Mouse (Mus musculus) kidney, postnatal 0 days (tissue): ENCODE measurements at regions not wholly inside any gene's neighbourhood (a gene's known extent, or its start where the extent isn't known, plus 50 kb on each side); places are given as distances from the start of the nearest gene placed in this dataset.
"Not testable (repeated sequence)": the region's sequence is repeated elsewhere in the genome, so short reads cannot be mapped to it uniquely, and the experiment has no call there.

Source experiments
- ATAC-seq: fragments of 200-750 bp; cut with Nextera tagmentation; replicated peaks from 2 replicates; pipeline ENCODE4 v1.8.0; 2017; ENCODE audit warnings: low read depth, moderate number of reproducible peaks, moderate TSS enrichment, moderate library complexity; ENCODE audit not compliant: low FRiP score
- DNase-seq: peaks from one replicate; pipeline ENCODE4 v3.0.0-alpha.2; 2016; ENCODE audit warnings: low spot score
- H3K27ac ChIP-seq: fragments of 300-500 bp; sonication (generic); 2 replicates; pipeline ENCODE4 v1.5.1; 2014; ENCODE audit warnings: mild to moderate bottlenecking
- H3K27me3 ChIP-seq: fragments of 300-500 bp; sonication (generic); 2 replicates; pipeline ENCODE4 v1.6.1; 2014; ENCODE audit warnings: low read length, mixed read lengths; ENCODE audit not compliant: insufficient read depth
- H3K36me3 ChIP-seq: fragments of 300-500 bp; sonication (generic); 2 replicates; pipeline ENCODE4 v1.6.1; 2014; ENCODE audit warnings: low read length, mixed read lengths; ENCODE audit not compliant: insufficient read depth
- H3K4me1 ChIP-seq: fragments of 300-500 bp; sonication (generic); replicated peaks from 2 replicates; pipeline ENCODE4 v1.6.1; 2014; ENCODE audit warnings: antibody characterized with exemption, low read length, mixed read lengths; ENCODE audit not compliant: insufficient read depth
- H3K4me2 ChIP-seq: fragments of 300-500 bp; sonication (generic); 2 replicates; pipeline ENCODE4 v1.6.1; 2014; ENCODE audit warnings: mild to moderate bottlenecking, low read length, moderate library complexity, mixed read lengths
- H3K4me3 ChIP-seq: fragments of 300-500 bp; sonication (generic); replicated peaks from 2 replicates; pipeline ENCODE4 v1.5.1; 2014; ENCODE audit warnings: low read depth, low read length
- H3K9ac ChIP-seq: fragments of 300-500 bp; sonication (generic); 2 replicates; pipeline ENCODE4 v1.6.1; 2014; ENCODE audit warnings: low read depth, low read length
- H3K9me3 ChIP-seq: fragments of 300-500 bp; sonication (generic); replicated peaks from 2 replicates; pipeline ENCODE4 v1.6.1; 2016; ENCODE audit warnings: low read length, inconsistent platforms, mixed read lengths
- CTCF ChIP-seq: IDR thresholded peaks from 2 replicates; pipeline ENCODE4 v1.5.1; 2016; ENCODE audit warnings: antibody characterized with exemption, low read depth, mild to moderate bottlenecking, moderate library complexity
- WGBS: fragments of 180-500 bp; shearing (Covaris S2); extraction: QIAGEN DNeasy Blood & Tissue Kit; methylation state at CpG from one replicate; pipeline ENCODE4 v1.1.7; 2014; 5-methylcytosine and 5-hydroxymethylcytosine counted together

- Histone ChIP-seq H3K4me2 (no peak overlapping the region), H3K36me3 (no peaks in the 10 kb centered on the region), H3K4me1 (no peaks in the 10 kb centered on the region), H3K9ac (no peak overlapping the region), H3K27ac (no peak overlapping the region), H3K9me3 (no peaks in the 10 kb centered on the region), H3K27me3 (no peaks in the 10 kb centered on the region), H3K4me3 (no peak overlapping the region)
- DNase-seq (no peak), ATAC-seq (no peak)
- no peak for TF ChIP-seq CTCF
Measured at GRCm38 (mm10) chr13:85083742-85084141, 105.5 kb upstream of the Ccnh start.

- Histone ChIP-seq H3K36me3 (no peaks in the 10 kb centered on the region), H3K4me3 (no peak overlapping the region), H3K27me3 (no peaks in the 10 kb centered on the region), H3K9ac (no peak overlapping the region), H3K9me3 (no peaks in the 10 kb centered on the region; the same call in 1 of the 2 replicates), H3K4me2 (no peak overlapping the region), H3K27ac (no peak overlapping the region), H3K4me1 (no peaks in the 10 kb centered on the region)
- DNase-seq (no peak), ATAC-seq (no peak)
- 88% methylated on average over 7 of the region's 7 CpGs for WGBS
- no peak for TF ChIP-seq CTCF
Measured at GRCm38 (mm10) chr13:85096174-85096573, 93.0 kb upstream of the Ccnh start.

GRCm38 (mm10) chr13:85123309-85123708 is 65.9 kb upstream of the Ccnh start:
- 90% methylated on average over 2 of the region's 2 CpGs for WGBS
- no peaks in the 10 kb centered on the region for H3K9me3 ChIP-seq

GRCm38 (mm10) chr13:85126573-85127547 is 62.3 kb upstream of the Ccnh start:
- ATAC-seq, result peak; percentile 100

More at GRCm38 (mm10) chr13:85123309-85123708, 65.9 kb upstream of the Ccnh start:
- no peak for TF ChIP-seq CTCF
- Histone ChIP-seq H3K27ac (no peak overlapping the region), H3K4me1 (no peaks in the 10 kb centered on the region), H3K4me2 (no peak overlapping the region), H3K36me3 (no peaks in the 10 kb centered on the region), H3K27me3 (no peaks in the 10 kb centered on the region), H3K4me3 (no peak overlapping the region), H3K9ac (no peak overlapping the region)
- no peak for ATAC-seq
- no peak for DNase-seq

GRCm38 (mm10) chr13:85127548-85127925 is 61.7 kb upstream of the Ccnh start:
- no peak overlapping the region for H3K27ac ChIP-seq
- H3K4me3 ChIP-seq, result no peak overlapping the region
- no peak for TF ChIP-seq CTCF
- no peaks in the 10 kb centered on the region for H3K36me3 ChIP-seq
- WGBS, result 92% methylated on average over 1 of the region's 1 CpGs
- DNase-seq, result no peak
- H3K9ac ChIP-seq, result no peak overlapping the region
- H3K27me3 ChIP-seq, result no peaks in the 10 kb centered on the region
- no peak for ATAC-seq
- H3K4me1 ChIP-seq, result no peaks in the 10 kb centered on the region
- no peaks in the 10 kb centered on the region for H3K9me3 ChIP-seq
- H3K4me2 ChIP-seq, result no peak overlapping the region

More at GRCm38 (mm10) chr13:85126573-85127547, 62.3 kb upstream of the Ccnh start:
- not testable (repeated sequence) for H3K9ac ChIP-seq, H3K9me3 ChIP-seq, DNase-seq, H3K4me3 ChIP-seq, H3K36me3 ChIP-seq, H3K27ac ChIP-seq, H3K27me3 ChIP-seq, H3K4me1 ChIP-seq, H3K4me2 ChIP-seq
- WGBS, result 84% methylated on average over 18 of the region's 18 CpGs
